Mouse (Mus musculus): ENCODE data around the gene Gm28845. TPM values are rescaled to one million over a fixed set of nuclear protein-coding genes. Genes with fewer than 3 reads are reported as not detected.
"Not testable (repeated sequence)": the region's sequence is repeated elsewhere in the genome, so short reads cannot be mapped to it uniquely, and the experiment has no call there.

Gm28845 gene
- polyA plus RNA-seq, 1 experiment from 2014 or later: not detected

GRCm38 (mm10) chr1:65090370-65090769, 29.0 kb downstream of the Gm28845 start:
- Histone ChIP-seq H3K4me1 (replicated peaks) (no peaks in the 10 kb centered on the region), H3K27me3 (ENCODE audit: insufficient read depth, poor library complexity, severe bottlenecking) (no peaks in the 10 kb centered on the region), H3K36me3 (no peaks in the 10 kb centered on the region), H3K27ac (no peak overlapping the region), H3K4me3 (no peak overlapping the region), H3K9me3 (no peaks in the 10 kb centered on the region)
- no peak for DNase-seq (ENCODE audit: low spot score)
- WGBS: 83% methylated on average over 2 of the region's 2 CpGs

DNA sequence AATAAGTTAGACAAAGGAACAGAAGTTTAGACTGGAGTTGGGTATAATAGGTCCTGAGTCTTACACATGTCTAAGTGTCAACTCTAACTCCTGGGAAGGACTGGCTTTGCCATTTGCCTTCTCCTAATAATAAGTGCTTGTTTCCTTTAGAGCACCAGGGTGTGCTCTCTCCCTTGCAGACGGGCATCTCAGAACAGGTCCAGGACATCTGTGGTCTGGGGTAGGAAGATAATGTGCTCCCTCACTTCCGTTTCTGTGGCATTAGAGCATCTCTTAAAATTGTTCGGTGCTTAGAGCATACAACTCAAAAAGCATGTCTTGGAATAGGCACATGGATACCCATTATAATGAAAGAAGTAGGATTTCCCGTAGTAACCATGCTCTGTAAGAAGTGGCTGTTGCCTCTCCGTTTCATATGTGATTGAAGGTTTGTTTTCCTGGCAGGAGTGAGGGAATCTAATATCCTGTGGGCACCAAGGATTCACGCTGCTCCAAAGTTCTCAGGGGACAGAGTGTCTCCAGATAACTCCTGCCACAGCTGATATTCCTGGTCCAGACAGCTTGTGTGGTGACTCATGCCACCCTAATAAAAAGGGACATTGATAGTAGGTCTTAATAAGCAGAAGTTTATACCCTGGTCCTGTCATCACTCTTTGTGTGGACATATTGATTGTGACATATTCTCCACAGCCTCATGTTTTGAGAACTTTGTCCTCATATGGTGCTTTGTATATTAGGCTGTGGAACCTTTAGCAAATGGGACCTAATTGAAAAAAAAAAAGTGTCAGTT, 30.6 kb downstream of the Gm28845 start:
- Histone ChIP-seq H3K4me1 (replicated peaks) (no peaks in the 10 kb centered on the region), H3K27ac (no peak overlapping the region), H3K27me3 (ENCODE audit: insufficient read depth, poor library complexity, severe bottlenecking) (no peaks in the 10 kb centered on the region), H3K4me3 (no peak overlapping the region), H3K36me3 (no peaks in the 10 kb centered on the region), H3K9me3 (no peaks in the 10 kb centered on the region)
- 82% methylated on average over 6 of the region's 6 CpGs for WGBS
- DNase-seq (ENCODE audit: low spot score): no peak

DNA sequence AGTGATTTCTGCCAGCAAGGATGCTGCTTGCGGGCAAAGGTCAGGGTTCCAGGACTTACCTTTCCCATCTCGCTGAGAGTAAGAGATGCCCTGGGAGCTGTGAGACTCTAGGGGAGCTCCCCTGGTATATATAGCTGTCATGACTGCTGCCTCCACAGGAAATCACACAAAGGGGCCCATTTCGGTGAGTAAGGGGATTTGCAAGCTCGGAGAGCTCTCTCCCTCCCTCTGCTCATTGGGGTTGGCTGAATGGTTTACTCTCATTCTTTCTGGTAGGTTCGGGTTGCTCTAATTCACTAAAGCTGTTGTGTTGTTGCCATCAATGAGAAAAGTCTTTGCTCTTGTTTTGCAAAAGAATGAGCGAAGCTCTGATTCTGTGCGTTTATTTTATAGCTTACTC, 37.2 kb downstream of the Gm28845 start, which contains the start of gene Crygb:
Crygb (minus strand) TSS at position 101 of the 400 bp plus-strand sequence.
- Histone ChIP-seq H3K4me1 (replicated peaks) (0 out of 2 replicates have a peak, but pooled peaks cover 3% of the 10 kb centered on the region), H3K36me3 (no peaks in the 10 kb centered on the region), H3K27me3 (ENCODE audit: insufficient read depth, poor library complexity, severe bottlenecking) (no peaks in the 10 kb centered on the region), H3K9me3 (no peaks in the 10 kb centered on the region), H3K4me3 (no peak within 1 kb of the TSS), H3K27ac (no peak within 1 kb of the TSS)
- DNase-seq (ENCODE audit: low spot score): no peak
- WGBS: 38% methylated on average over 7 of the region's 7 CpGs

- no peaks in the 10 kb centered on the region; the same call in 1 of the 2 replicates for H3K4me1 ChIP-seq (replicated peaks)
- DNase-seq (ENCODE audit: low spot score): no peak
- 27% methylated on average over 5 of the region's 5 CpGs for WGBS
Observed at GRCm38 (mm10) chr1:65075607-65076006, 43.8 kb downstream of the Gm28845 start.

GRCm38 (mm10) chr1:65073589-65073988, 45.8 kb downstream of the Gm28845 start, which contains the start of gene Crygc:
Gene Crygc (minus strand): TSS chr1:65073689.
- Histone ChIP-seq H3K27me3 (ENCODE audit: insufficient read depth, poor library complexity, severe bottlenecking) (no peaks in the 10 kb centered on the region), H3K36me3 (no peaks in the 10 kb centered on the region), H3K9me3 (no peaks in the 10 kb centered on the region), H3K4me1 (replicated peaks) (no peaks in the 10 kb centered on the region; the same call in 1 of the 2 replicates), H3K27ac (no peak within 1 kb of the TSS), H3K4me3 (no peak within 1 kb of the TSS)
- 64% methylated on average over 6 of the region's 6 CpGs for WGBS
- DNase-seq (ENCODE audit: low spot score): no peak

More at GRCm38 (mm10) chr1:65075607-65076006, 43.8 kb downstream of the Gm28845 start:
- no peaks in the 10 kb centered on the region for H3K9me3 ChIP-seq
- no peak overlapping the region for H3K27ac ChIP-seq
- H3K36me3 ChIP-seq: no peaks in the 10 kb centered on the region
- H3K4me3 ChIP-seq: no peak overlapping the region
- H3K27me3 ChIP-seq (ENCODE audit: insufficient read depth, poor library complexity, severe bottlenecking): no peaks in the 10 kb centered on the region

- H3K9me3 ChIP-seq: no peaks in the 10 kb centered on the region
- no peaks in the 10 kb centered on the region for H3K27me3 ChIP-seq (ENCODE audit: insufficient read depth, poor library complexity, severe bottlenecking)
- no peak overlapping the region for H3K4me3 ChIP-seq
- no peaks in the 10 kb centered on the region for H3K36me3 ChIP-seq
- DNase-seq (ENCODE audit: low spot score): no peak
- H3K4me1 ChIP-seq (replicated peaks): no peaks in the 10 kb centered on the region
- no peak overlapping the region for H3K27ac ChIP-seq
Observed at GRCm38 (mm10) chr1:65067842-65068241, 51.5 kb downstream of the Gm28845 start.

GRCm38 (mm10) chr1:65064201-65064600, 55.2 kb downstream of the Gm28845 start:
- no peak overlapping the region for H3K27ac ChIP-seq
- H3K9me3 ChIP-seq: no peaks in the 10 kb centered on the region
- WGBS: 88% methylated on average over 15 of the region's 15 CpGs
- no peaks in the 10 kb centered on the region for H3K36me3 ChIP-seq
- no peak overlapping the region for H3K4me3 ChIP-seq
- DNase-seq (ENCODE audit: low spot score): no peak
- no peaks in the 10 kb centered on the region for H3K4me1 ChIP-seq (replicated peaks)
- no peaks in the 10 kb centered on the region for H3K27me3 ChIP-seq (ENCODE audit: insufficient read depth, poor library complexity, severe bottlenecking)

DNA sequence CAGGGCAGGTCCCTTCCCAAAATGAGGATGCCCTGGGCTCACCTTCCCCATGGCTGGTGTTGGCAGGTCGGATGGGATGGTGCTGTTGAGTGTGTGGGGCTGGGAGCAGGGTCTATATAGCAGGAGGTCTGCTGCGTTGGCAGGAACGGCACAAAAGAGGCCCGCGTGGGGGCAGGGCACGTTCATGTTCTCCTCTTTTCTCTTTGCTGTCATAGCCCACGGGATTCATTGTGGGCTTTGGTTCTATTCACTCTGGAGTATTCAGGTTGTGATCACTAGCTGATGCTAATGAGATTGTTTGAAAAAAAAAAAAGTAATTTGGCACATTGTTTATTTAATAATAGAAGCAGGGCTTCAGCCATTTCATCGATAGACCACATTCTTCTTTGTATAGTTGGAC, 56.0 kb downstream of the Gm28845 start, which contains the start of gene Crygd:
Crygd (minus strand) TSS at position 101 of the 400 bp plus-strand sequence.
- DNase-seq (ENCODE audit: low spot score): no peak
- no peaks in the 10 kb centered on the region for H3K9me3 ChIP-seq
- H3K27ac ChIP-seq: no peak within 1 kb of the TSS
- no peaks in the 10 kb centered on the region for H3K36me3 ChIP-seq
- H3K4me3 ChIP-seq: no peak within 1 kb of the TSS
- 72% methylated on average over 8 of the region's 8 CpGs for WGBS
- no peaks in the 10 kb centered on the region for H3K4me1 ChIP-seq (replicated peaks)
- no peaks in the 10 kb centered on the region for H3K27me3 ChIP-seq (ENCODE audit: insufficient read depth, poor library complexity, severe bottlenecking)

GRCm38 (mm10) chr1:65052140-65052539, 67.2 kb downstream of the Gm28845 start:
- WGBS: 40% methylated on average over 2 of the region's 2 CpGs
- Histone ChIP-seq H3K4me1 (replicated peaks) (peaks cover 14% of the 10 kb centered on the region), H3K9me3 (no peaks in the 10 kb centered on the region), H3K36me3 (no peaks in the 10 kb centered on the region), H3K27me3 (ENCODE audit: insufficient read depth, poor library complexity, severe bottlenecking) (peaks cover 6% of the 10 kb centered on the region; the same call in 1 of the 2 replicates), H3K4me3 (no peak overlapping the region), H3K27ac (no peak overlapping the region)
- no peak for DNase-seq (ENCODE audit: low spot score)

DNA sequence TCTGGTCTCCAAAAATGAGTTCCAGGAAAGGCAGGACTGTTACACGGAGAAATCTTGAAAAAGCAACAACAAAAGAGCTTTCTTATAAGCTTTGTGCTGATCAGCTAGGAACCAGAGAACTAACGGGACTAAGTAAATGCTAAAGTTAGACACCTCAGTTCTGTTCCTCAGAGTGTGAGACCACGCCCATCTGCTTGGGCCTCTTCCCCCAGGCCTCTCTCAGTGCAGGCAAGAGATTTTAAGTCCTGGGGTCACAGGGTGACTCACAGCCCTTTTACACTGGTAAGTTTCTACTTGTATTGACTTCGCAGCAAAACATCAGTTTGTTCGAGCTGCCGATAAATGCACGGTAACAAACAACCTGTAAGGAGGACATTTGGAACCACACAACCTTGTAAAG, 67.7 kb downstream of the Gm28845 start:
- WGBS: 63% methylated on average over 7 of the region's 7 CpGs
- Histone ChIP-seq H3K4me1 (replicated peaks) (peaks cover 14% of the 10 kb centered on the region), H3K27me3 (ENCODE audit: insufficient read depth, poor library complexity, severe bottlenecking) (peaks cover 6% of the 10 kb centered on the region; the same call in 1 of the 2 replicates), H3K27ac (no peak overlapping the region), H3K9me3 (no peaks in the 10 kb centered on the region), H3K4me3 (no peak overlapping the region), H3K36me3 (no peaks in the 10 kb centered on the region)
- no peak for DNase-seq (ENCODE audit: low spot score)

- H3K9me3 ChIP-seq; H3K27me3 ChIP-seq (ENCODE audit: insufficient read depth, poor library complexity, severe bottlenecking); H3K4me3 ChIP-seq; DNase-seq (ENCODE audit: low spot score); H3K27ac ChIP-seq; H3K36me3 ChIP-seq: not testable (repeated sequence)
- H3K4me1 ChIP-seq (replicated peaks): peaks cover 14% of the 10 kb centered on the region
- WGBS: 52% methylated on average over 12 of the region's 12 CpGs
Observed at GRCm38 (mm10) chr1:65050952-65051351, 68.4 kb downstream of the Gm28845 start, which contains the start of gene Cryge. Gene Cryge (minus strand): TSS chr1:65051149.

Data from hindbrain, embryonic 10.5 days (tissue).